Mouse (Mus musculus) intestine, embryonic 15.5 days (tissue): ENCODE measurements around the gene Drosha. TPM values are rescaled to one million over a fixed set of nuclear protein-coding genes. Genes with fewer than 3 reads are reported as not detected.

Source experiments
- ATAC-seq: fragments of 200-750 bp; cut with Nextera tagmentation; 2 replicates; pipeline ENCODE4 v1.8.0; 2017; ENCODE audit warnings: moderate TSS enrichment, moderate library complexity
- H3K27ac ChIP-seq: fragments of 300-500 bp; sonication (generic); 2 replicates; pipeline ENCODE4 v1.5.1; 2015; ENCODE audit warnings: mild to moderate bottlenecking, inconsistent platforms
- H3K27me3 ChIP-seq: fragments of 300-500 bp; sonication (generic); replicated peaks from 2 replicates; pipeline ENCODE4 v1.6.1; 2015; ENCODE audit warnings: inconsistent platforms
- H3K36me3 ChIP-seq: fragments of 300-500 bp; sonication (generic); 2 replicates; pipeline ENCODE4 v1.6.1; 2015; ENCODE audit warnings: inconsistent platforms
- H3K4me1 ChIP-seq: fragments of 300-500 bp; sonication (generic); replicated peaks from 2 replicates; pipeline ENCODE4 v1.6.1; 2015; ENCODE audit warnings: inconsistent platforms
- H3K4me2 ChIP-seq: fragments of 300-500 bp; sonication (generic); replicated peaks from 2 replicates; pipeline ENCODE4 v1.6.1; 2015; ENCODE audit warnings: mild to moderate bottlenecking, inconsistent platforms
- H3K4me3 ChIP-seq: fragments of 300-500 bp; sonication (generic); replicated peaks from 2 replicates; pipeline ENCODE4 v1.5.1; 2015; ENCODE audit warnings: inconsistent platforms
- H3K9ac ChIP-seq: fragments of 300-500 bp; sonication (generic); 2 replicates; pipeline ENCODE4 v1.6.1; 2015; ENCODE audit warnings: inconsistent platforms
- H3K9me3 ChIP-seq: fragments of 300-500 bp; sonication (generic); 2 replicates; pipeline ENCODE4 v1.6.1; 2016; ENCODE audit warnings: inconsistent platforms
- WGBS: fragments of 180-500 bp; shearing (Covaris S2); methylation state at CpG from one replicate; pipeline ENCODE4 v1.1.7; 2015; 5-methylcytosine and 5-hydroxymethylcytosine counted together
- polyA plus RNA-seq: library from polyadenylated mRNA; unstranded; fragments of >200 nt; fragmentation: Nextera tagmentation; extraction: Ambion mirVana; gene quantifications from 2 replicates; pipeline ENCODE4 v1.2.1, GENCODE M21; 2015

Gene Drosha
- polyA plus RNA-seq, 1 experiment from 2014 or later, result 29.9 TPM

DNA sequence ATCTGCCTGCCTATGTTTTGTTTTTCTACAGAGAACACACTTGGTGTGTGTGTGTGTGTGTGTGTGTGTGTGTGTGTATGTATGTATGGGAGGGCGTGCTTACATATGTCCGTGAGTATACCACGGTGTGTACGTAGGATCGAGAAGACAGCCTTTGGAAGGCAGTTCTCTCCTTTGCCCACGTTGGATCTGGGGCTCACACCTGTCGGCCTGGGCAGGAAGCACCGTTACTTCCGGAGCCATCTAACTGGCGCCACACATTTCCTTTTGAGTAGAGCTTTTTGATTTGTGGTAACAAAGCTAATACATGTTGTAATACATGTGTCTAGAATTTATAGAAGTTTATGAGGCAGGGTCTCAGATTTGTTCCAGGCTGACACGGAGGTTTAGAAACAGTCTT is 16.1 kb downstream of the Drosha start:
- no peak overlapping the region for H3K27ac ChIP-seq
- peaks cover 26% of the 10 kb centered on the region for H3K36me3 ChIP-seq
- H3K9me3 ChIP-seq, result no peaks in the 10 kb centered on the region
- no peak overlapping the region for H3K9ac ChIP-seq
- H3K27me3 ChIP-seq, result no peaks in the 10 kb centered on the region
- H3K4me1 ChIP-seq, result no peaks in the 10 kb centered on the region
- no peak overlapping the region for H3K4me2 ChIP-seq
- ATAC-seq, result no peak
- no peak overlapping the region for H3K4me3 ChIP-seq
- 87% methylated on average over 11 of the region's 11 CpGs for WGBS

DNA sequence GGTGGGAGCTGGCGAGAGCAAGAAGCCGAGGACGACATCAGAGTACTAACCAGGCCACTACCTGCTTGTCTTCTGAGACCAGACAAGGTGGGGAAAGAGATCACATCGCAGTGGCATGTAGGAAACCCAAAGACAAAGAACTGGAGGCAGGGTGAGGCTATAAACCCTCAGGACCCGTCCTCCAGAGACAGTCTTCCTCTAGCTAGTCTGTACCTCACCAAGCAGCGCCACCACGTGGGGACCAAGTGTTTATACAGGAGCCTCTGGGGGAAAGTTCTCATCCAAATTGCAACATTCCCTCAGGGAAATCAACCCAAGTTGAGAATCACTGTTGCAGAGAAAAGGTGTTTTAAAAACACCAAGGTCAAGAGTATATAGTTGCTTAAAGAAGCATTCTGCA is 18.2 kb downstream of the Drosha start:
- H3K4me1 ChIP-seq, result no peaks in the 10 kb centered on the region
- H3K27me3 ChIP-seq, result no peaks in the 10 kb centered on the region
- WGBS, result 76% methylated on average over 7 of the region's 7 CpGs
- no peaks in the 10 kb centered on the region for H3K9me3 ChIP-seq
- no peak for ATAC-seq
- peaks cover 28% of the 10 kb centered on the region for H3K36me3 ChIP-seq
- H3K4me3 ChIP-seq, result no peak overlapping the region
- no peak overlapping the region for H3K9ac ChIP-seq
- H3K27ac ChIP-seq, result no peak overlapping the region
- H3K4me2 ChIP-seq, result no peak overlapping the region

DNA sequence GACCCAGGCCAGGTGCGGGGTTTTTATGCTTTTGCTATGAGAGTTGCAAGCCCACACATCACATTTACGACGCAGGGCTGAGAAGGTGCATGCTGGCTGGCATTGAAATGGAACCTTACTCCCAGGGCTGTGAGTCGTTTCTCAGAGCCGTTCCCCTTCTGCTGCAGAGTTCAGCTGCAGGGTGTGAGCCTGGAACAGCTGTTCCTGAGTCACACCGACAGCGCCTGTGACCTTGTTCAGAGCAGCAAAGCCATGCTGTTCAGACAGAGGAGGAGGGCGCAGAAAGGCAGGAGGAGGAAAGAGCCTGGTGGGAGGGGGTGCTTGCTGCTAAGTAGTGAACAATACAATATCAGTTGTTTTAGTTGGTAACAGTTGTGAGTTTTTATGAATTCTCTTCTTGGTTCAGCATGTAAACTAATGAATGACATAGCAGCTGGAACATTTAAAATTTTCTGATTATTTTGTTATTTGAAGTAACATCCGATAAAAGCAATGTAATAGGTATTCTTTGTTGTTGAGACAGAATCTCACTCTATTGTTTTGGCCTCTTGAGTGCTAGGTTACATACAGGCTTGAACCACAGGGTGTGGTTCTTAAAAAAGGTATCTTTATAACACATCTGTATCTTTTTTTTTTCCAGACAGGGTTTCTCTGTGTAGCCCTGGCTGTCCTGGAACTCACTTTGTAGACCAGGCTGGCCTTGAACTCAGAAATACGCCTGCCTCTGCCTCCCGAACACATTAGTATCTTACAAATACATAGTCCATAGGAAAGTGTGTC is 23.8 kb downstream of the Drosha start:
- H3K27me3 ChIP-seq, result no peaks in the 10 kb centered on the region
- no peak overlapping the region for H3K27ac ChIP-seq
- no peaks in the 10 kb centered on the region for H3K4me1 ChIP-seq
- no peak overlapping the region for H3K4me2 ChIP-seq
- H3K9ac ChIP-seq, result no peak overlapping the region
- WGBS, result 81% methylated on average over 11 of the region's 11 CpGs
- peak; percentile 36; the same call in 1 of the 2 replicates for ATAC-seq
- H3K36me3 ChIP-seq, result peaks cover 9% of the 10 kb centered on the region
- no peaks in the 10 kb centered on the region for H3K9me3 ChIP-seq
- H3K4me3 ChIP-seq, result no peak overlapping the region

GRCm38 (mm10) chr15:12849373-12849772 is 24.8 kb downstream of the Drosha start:
- Histone ChIP-seq H3K4me2 (no peak overlapping the region), H3K36me3 (peaks cover 5% of the 10 kb centered on the region), H3K9me3 (no peaks in the 10 kb centered on the region), H3K9ac (no peak overlapping the region), H3K27me3 (no peaks in the 10 kb centered on the region), H3K27ac (no peak overlapping the region), H3K4me1 (no peaks in the 10 kb centered on the region), H3K4me3 (no peak overlapping the region)
- 79% methylated on average over 4 of the region's 4 CpGs for WGBS
- no peak for ATAC-seq

GRCm38 (mm10) chr15:12853471-12853870 is 28.9 kb downstream of the Drosha start:
- Histone ChIP-seq H3K27ac (no peak overlapping the region), H3K36me3 (peaks cover 9% of the 10 kb centered on the region; the same call in 1 of the 2 replicates), H3K9me3 (no peaks in the 10 kb centered on the region), H3K4me2 (no peak overlapping the region), H3K27me3 (no peaks in the 10 kb centered on the region), H3K4me3 (no peak overlapping the region), H3K4me1 (no peaks in the 10 kb centered on the region), H3K9ac (no peak overlapping the region)
- ATAC-seq, result no peak
- 91% methylated on average over 8 of the region's 8 CpGs for WGBS

GRCm38 (mm10) chr15:12856780-12857179 is 32.2 kb downstream of the Drosha start:
- H3K4me1 ChIP-seq, result no peaks in the 10 kb centered on the region
- H3K9ac ChIP-seq, result no peak overlapping the region
- peaks cover 13% of the 10 kb centered on the region; the same call in 1 of the 2 replicates for H3K36me3 ChIP-seq
- H3K9me3 ChIP-seq, result no peaks in the 10 kb centered on the region
- WGBS, result 93% methylated on average over 6 of the region's 6 CpGs
- H3K27me3 ChIP-seq, result no peaks in the 10 kb centered on the region
- ATAC-seq, result peak; percentile 43; the same call in 1 of the 2 replicates
- no peak overlapping the region for H3K4me3 ChIP-seq
- no peak overlapping the region for H3K4me2 ChIP-seq
- no peak overlapping the region for H3K27ac ChIP-seq

- Histone ChIP-seq H3K4me1 (no peaks in the 10 kb centered on the region), H3K27me3 (no peaks in the 10 kb centered on the region), H3K4me3 (no peak overlapping the region), H3K9me3 (no peaks in the 10 kb centered on the region), H3K36me3 (peaks cover 16% of the 10 kb centered on the region), H3K4me2 (no peak overlapping the region), H3K27ac (no peak overlapping the region), H3K9ac (no peak overlapping the region)
- 92% methylated on average over 12 of the region's 12 CpGs for WGBS
- no peak; the same call in 1 of the 2 replicates for ATAC-seq
Observed at GRCm38 (mm10) chr15:12857840-12858516, 33.4 kb downstream of the Drosha start.

- H3K4me2 ChIP-seq, result no peak overlapping the region
- ATAC-seq, result no peak
- 95% methylated on average over 3 of the region's 3 CpGs for WGBS
- H3K4me3 ChIP-seq, result no peak overlapping the region
- H3K27me3 ChIP-seq, result no peaks in the 10 kb centered on the region
- H3K36me3 ChIP-seq, result peaks cover 16% of the 10 kb centered on the region; the same call in 1 of the 2 replicates
- no peak overlapping the region for H3K27ac ChIP-seq
- no peaks in the 10 kb centered on the region for H3K4me1 ChIP-seq
- no peaks in the 10 kb centered on the region for H3K9me3 ChIP-seq
- no peak overlapping the region for H3K9ac ChIP-seq
Observed at GRCm38 (mm10) chr15:12858645-12859044, 34.0 kb downstream of the Drosha start.

DNA sequence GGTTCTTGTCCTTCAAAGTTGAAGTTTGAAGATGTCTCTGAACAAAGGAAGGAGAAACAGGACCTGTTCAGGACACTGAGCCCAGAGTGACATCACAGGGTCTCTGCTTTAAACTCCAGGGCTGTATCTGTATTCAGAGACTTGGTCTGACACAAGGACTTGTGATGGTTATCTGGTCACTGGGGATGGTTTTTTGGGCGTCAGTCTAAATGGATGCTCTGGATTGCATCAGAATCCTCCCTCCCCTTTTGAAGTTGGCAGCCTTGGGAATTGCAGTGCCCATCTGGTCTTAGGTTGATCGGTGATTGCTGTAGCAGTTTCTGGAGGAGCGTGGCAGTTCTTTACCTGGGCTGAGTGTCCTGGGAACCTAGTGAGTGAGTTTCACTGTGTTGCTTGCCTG is 37.4 kb downstream of the Drosha start:
- WGBS, result 76% methylated on average over 3 of the region's 3 CpGs
- no peak overlapping the region for H3K27ac ChIP-seq
- peaks cover 11% of the 10 kb centered on the region for H3K36me3 ChIP-seq
- ATAC-seq, result no peak
- no peak overlapping the region for H3K4me2 ChIP-seq
- no peaks in the 10 kb centered on the region for H3K9me3 ChIP-seq
- H3K9ac ChIP-seq, result no peak overlapping the region
- no peaks in the 10 kb centered on the region for H3K4me1 ChIP-seq
- no peaks in the 10 kb centered on the region for H3K27me3 ChIP-seq
- H3K4me3 ChIP-seq, result no peak overlapping the region

- Histone ChIP-seq H3K9ac (no peak overlapping the region), H3K27ac (no peak overlapping the region), H3K4me2 (no peak overlapping the region), H3K4me1 (no peaks in the 10 kb centered on the region), H3K4me3 (no peak overlapping the region), H3K27me3 (no peaks in the 10 kb centered on the region), H3K36me3 (peaks cover 7% of the 10 kb centered on the region), H3K9me3 (no peaks in the 10 kb centered on the region)
- ATAC-seq, result no peak
- WGBS, result 43% methylated on average over 1 of the region's 1 CpGs
Observed at GRCm38 (mm10) chr15:12863669-12864068, 39.1 kb downstream of the Drosha start.

DNA sequence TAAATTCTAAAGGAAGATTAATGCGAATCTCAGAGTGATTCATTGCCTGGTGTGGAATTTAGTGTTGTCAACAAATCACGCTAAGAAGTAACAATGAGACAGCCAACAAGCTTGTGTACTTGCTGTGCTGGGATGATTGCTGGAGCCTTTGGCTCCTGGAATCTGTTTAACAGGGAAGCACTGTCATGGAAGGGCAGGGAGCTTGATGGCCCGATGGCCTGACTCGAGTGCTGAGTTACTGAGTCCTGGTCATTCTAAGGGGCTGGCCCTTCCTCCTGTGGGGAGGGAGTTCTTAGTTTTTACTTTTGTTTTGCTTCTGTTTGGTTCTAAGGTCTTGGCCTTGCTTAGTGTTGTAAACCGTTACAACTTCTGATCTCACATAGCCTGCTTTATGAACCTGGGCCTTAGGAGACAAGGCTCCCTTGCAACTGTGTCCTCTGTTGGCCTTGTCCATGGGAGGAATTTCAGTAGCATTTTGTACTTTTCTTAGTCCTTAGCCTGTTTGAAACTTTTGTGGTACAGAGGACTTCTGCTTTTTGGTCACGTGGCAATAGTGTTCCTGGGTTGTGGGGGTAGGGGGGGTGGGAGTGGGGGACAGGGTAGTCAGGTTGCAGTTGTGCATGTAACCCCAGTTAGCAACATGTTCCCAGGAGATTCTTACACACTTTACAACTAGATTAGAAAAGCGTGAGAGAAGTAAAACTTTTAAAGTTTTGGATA is 41.1 kb downstream of the Drosha start:
- Histone ChIP-seq H3K27me3 (no peaks in the 10 kb centered on the region), H3K4me1 (no peaks in the 10 kb centered on the region), H3K27ac (no peak overlapping the region), H3K4me2 (no peak overlapping the region), H3K9ac (no peak overlapping the region), H3K36me3 (peaks cover 5% of the 10 kb centered on the region), H3K4me3 (no peak overlapping the region), H3K9me3 (no peaks in the 10 kb centered on the region)
- ATAC-seq, result no peak
- WGBS, result 56% methylated on average over 7 of the region's 7 CpGs

GRCm38 (mm10) chr15:12867269-12867668 is 42.7 kb downstream of the Drosha start:
- no peak overlapping the region for H3K27ac ChIP-seq
- H3K36me3 ChIP-seq, result peaks cover 2% of the 10 kb centered on the region
- no peak overlapping the region for H3K4me3 ChIP-seq
- no peak overlapping the region for H3K4me2 ChIP-seq
- H3K9ac ChIP-seq, result no peak overlapping the region
- no peaks in the 10 kb centered on the region for H3K9me3 ChIP-seq
- ATAC-seq, result no peak
- H3K4me1 ChIP-seq, result no peaks in the 10 kb centered on the region
- no peaks in the 10 kb centered on the region for H3K27me3 ChIP-seq
- 60% methylated on average over 8 of the region's 8 CpGs for WGBS
